Mouse (Mus musculus) forebrain, embryonic 13.5 days (tissue): ENCODE results near the gene Itgb2. TPM values are rescaled to one million over a fixed set of nuclear protein-coding genes. Genes with fewer than 3 reads are reported as not detected.
A peak's percentile ranks its signal among the peaks of the same experiment; 100 is the strongest.

Experiments used
- ATAC-seq: fragments of 200-750 bp; cut with Nextera tagmentation; 2 replicates; pipeline ENCODE4 v1.8.0; 2017
- H3K27ac ChIP-seq: fragments of 300-500 bp; sonication (generic); 2 replicates; pipeline ENCODE4 v1.5.1; 2015; ENCODE audit warnings: inconsistent platforms, mild to moderate bottlenecking, moderate library complexity
- H3K27me3 ChIP-seq: fragments of 300-500 bp; sonication (generic); 2 replicates; pipeline ENCODE4 v1.6.1; 2015; ENCODE audit warnings: mild to moderate bottlenecking, inconsistent platforms
- H3K36me3 ChIP-seq: fragments of 300-500 bp; sonication (generic); 2 replicates; pipeline ENCODE4 v1.6.1; 2015; ENCODE audit warnings: mild to moderate bottlenecking, inconsistent platforms; ENCODE audit not compliant: poor library complexity, severe bottlenecking
- H3K4me1 ChIP-seq: fragments of 300-500 bp; sonication (generic); 2 replicates; pipeline ENCODE4 v1.6.1; 2015; ENCODE audit warnings: inconsistent platforms
- H3K4me2 ChIP-seq: fragments of 300-500 bp; sonication (generic); 2 replicates; pipeline ENCODE4 v1.6.1; 2015; ENCODE audit warnings: inconsistent platforms, mild to moderate bottlenecking, moderate library complexity
- H3K4me3 ChIP-seq: fragments of 300-500 bp; sonication (generic); 2 replicates; pipeline ENCODE4 v1.5.1; 2015; ENCODE audit warnings: mild to moderate bottlenecking, inconsistent platforms
- H3K9ac ChIP-seq: fragments of 300-500 bp; sonication (generic); 2 replicates; pipeline ENCODE4 v1.6.1; 2015; ENCODE audit warnings: mild to moderate bottlenecking, inconsistent platforms
- H3K9me3 ChIP-seq: fragments of 300-500 bp; sonication (generic); replicated peaks from 2 replicates; pipeline ENCODE4 v1.6.1; 2016; ENCODE audit warnings: inconsistent platforms
- WGBS: fragments of 180-500 bp; shearing (Covaris S2); methylation state at CpG from one replicate; pipeline ENCODE4 v1.1.7; 2015; 5-methylcytosine and 5-hydroxymethylcytosine counted together
- polyA plus RNA-seq: library from polyadenylated mRNA; unstranded; fragments of >200 nt; fragmentation: Nextera tagmentation; extraction: Ambion mirVana; gene quantifications from 2 replicates; pipeline ENCODE4 v1.2.1, GENCODE M21; 2015

Gene Itgb2
- polyA plus RNA-seq, 1 experiment from 2014 or later: 0.34 TPM

DNA sequence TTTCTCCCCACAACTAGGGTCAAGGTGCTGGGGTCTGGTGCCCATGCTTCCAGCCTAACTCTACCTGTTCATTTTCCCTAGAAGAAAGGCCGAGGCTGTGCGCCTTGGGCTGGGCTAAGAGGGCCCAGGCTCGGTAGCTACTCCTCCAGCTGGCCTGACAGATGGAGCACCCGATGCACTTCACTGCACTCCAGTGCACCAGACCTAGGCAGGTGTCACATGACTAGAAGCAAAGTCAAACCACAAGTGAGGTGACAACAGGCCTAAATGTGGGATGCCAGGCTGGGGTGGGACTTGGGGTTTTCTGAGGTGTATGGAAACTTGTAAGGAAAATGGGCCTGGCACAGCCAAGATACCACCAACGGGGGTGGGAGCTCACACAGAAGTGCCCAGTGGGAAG is 23.5 kb upstream of the Itgb2 start:
- no peak overlapping the region for H3K4me3 ChIP-seq
- H3K4me2 ChIP-seq: no peak overlapping the region
- H3K4me1 ChIP-seq: peaks cover 5% of the 10 kb centered on the region; the same call in 1 of the 2 replicates
- no peaks in the 10 kb centered on the region for H3K27me3 ChIP-seq
- no peak for ATAC-seq
- no peak overlapping the region for H3K27ac ChIP-seq
- no peaks in the 10 kb centered on the region for H3K9me3 ChIP-seq
- peaks cover 85% of the 10 kb centered on the region for H3K36me3 ChIP-seq
- WGBS: 88% methylated on average over 5 of the region's 5 CpGs
- no peak overlapping the region for H3K9ac ChIP-seq

DNA sequence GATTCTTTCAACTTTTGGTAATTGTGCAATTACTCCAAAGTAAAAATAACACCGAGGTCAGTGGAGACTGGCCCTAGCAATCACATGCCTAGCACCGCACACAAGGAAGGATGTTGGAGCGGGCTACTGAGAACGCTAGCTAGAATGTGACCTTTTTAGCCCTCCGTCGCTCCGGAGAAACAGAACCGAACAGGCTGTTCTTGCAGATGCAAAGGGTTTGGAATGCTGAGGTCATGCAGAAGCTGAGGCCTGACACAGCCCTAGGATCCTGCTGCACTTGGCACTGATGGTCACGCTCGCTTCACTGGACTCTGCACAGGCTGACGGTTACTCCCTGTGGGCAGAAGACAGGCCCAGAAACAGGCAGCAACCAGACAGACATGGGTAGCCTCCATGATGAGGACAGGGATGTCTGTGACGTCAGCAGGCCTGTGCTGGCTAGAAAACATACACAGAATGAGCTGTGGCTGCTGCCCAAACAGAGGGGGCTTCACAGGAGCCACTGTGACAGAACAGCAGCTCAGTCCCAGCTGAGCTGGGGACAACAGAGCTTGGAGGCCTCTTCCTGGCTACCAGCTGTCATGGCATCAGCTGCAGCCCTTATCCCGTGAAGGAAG is 23.0 kb upstream of the Itgb2 start:
- no peaks in the 10 kb centered on the region for H3K9me3 ChIP-seq
- H3K36me3 ChIP-seq: peaks cover 85% of the 10 kb centered on the region
- no peak overlapping the region for H3K4me3 ChIP-seq
- no peak overlapping the region for H3K27ac ChIP-seq
- ATAC-seq: no peak
- H3K4me2 ChIP-seq: no peak overlapping the region
- H3K27me3 ChIP-seq: no peaks in the 10 kb centered on the region
- no peak overlapping the region for H3K9ac ChIP-seq
- peaks cover 5% of the 10 kb centered on the region; the same call in 1 of the 2 replicates for H3K4me1 ChIP-seq
- 92% methylated on average over 13 of the region's 13 CpGs for WGBS

DNA sequence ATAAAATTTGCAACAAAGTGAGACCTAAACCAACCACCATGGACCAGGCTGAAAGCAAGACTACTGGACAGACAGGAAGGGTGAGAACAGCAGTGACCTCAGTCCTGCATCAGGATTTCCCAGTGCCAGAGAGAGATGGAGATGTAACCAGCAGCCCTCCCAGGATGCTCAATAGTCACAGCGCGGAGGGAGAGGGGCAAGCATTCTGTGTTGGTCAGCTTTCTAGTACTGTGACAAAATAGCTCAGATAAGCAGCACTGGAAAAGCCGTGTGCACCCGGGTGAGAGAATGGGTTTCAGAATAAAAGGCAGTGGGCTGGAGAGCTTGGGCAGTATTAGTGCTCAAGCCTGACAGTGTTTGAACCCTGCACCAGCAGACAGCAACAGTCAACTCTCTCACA is 22.3 kb upstream of the Itgb2 start:
- Histone ChIP-seq H3K4me2 (no peak overlapping the region), H3K36me3 (peaks cover 86% of the 10 kb centered on the region), H3K4me1 (peaks cover 5% of the 10 kb centered on the region; the same call in 1 of the 2 replicates), H3K9ac (no peak overlapping the region), H3K27ac (no peak overlapping the region), H3K27me3 (no peaks in the 10 kb centered on the region), H3K4me3 (no peak overlapping the region), H3K9me3 (no peaks in the 10 kb centered on the region)
- WGBS: 93% methylated on average over 4 of the region's 4 CpGs
- no peak for ATAC-seq

DNA sequence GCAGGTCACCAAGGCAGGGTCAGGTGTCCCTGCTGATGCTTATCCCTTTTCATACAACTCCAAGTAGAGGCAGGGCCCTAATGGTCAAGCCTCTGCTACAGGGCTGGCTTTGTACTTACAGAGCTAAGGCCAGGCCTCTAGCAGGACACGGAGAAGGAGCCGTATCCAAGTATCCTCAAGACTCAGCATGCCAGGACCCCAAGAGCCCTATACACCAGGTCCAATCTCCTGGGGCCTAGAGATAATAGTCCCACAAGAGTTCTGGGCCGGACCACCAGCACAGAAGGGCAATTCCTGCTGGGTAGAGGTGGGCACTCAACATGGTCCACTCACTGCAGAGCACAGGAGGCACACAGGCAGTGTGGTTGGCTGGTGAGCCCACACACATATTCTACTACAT is 21.3 kb upstream of the Itgb2 start:
- Histone ChIP-seq H3K4me2 (no peak overlapping the region), H3K36me3 (peaks cover 86% of the 10 kb centered on the region), H3K4me1 (peaks cover 5% of the 10 kb centered on the region; the same call in 1 of the 2 replicates), H3K9ac (no peak overlapping the region), H3K27ac (no peak overlapping the region), H3K9me3 (no peaks in the 10 kb centered on the region), H3K27me3 (no peaks in the 10 kb centered on the region), H3K4me3 (no peak overlapping the region)
- ATAC-seq: no peak
- 96% methylated on average over 3 of the region's 3 CpGs for WGBS

DNA sequence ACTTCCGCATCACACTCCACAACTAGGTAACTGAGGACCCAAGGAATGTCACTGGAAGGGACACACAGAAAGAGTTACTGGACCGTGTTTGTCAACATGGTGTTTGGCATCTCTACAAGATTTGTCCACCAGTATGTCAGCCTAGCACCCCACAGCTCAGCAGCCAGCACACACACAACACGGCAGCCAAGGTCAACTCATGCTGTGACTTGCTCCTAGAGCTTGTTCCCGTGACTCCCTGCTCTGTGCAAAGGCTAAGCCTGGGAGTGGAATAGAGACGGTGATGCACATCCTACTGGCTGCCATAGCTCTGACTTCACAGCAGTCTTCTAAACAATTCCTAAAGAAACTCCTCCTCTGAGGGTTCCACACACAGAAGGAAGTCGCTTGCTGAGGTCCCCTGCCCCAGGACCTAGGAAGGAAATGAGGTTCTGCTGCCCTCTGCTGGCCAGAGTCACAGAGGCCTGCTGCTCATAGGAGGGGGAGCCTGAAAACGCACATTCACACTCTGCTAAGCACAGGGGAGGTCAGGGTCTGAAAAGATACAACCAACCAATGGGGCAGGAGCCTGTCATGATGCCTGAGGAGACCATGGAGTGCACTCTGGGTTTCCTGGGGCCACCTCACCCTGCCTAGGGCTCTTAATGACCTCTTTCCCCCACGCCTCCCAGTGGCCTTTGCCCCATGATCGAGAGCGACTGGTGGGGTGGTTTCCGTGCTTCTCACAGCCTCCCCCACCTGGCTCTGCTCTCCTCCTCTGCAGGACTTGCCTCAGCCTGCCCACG is 20.5 kb upstream of the Itgb2 start:
- peak; percentile 87 for ATAC-seq
- H3K9me3 ChIP-seq: no peaks in the 10 kb centered on the region
- H3K4me3 ChIP-seq: no peak overlapping the region
- H3K4me2 ChIP-seq: no peak overlapping the region
- H3K36me3 ChIP-seq: peaks cover 89% of the 10 kb centered on the region
- peaks cover 11% of the 10 kb centered on the region for H3K4me1 ChIP-seq
- H3K9ac ChIP-seq: no peak overlapping the region; the same call in 1 of the 2 replicates
- H3K27me3 ChIP-seq: no peaks in the 10 kb centered on the region
- WGBS: 47% methylated on average over 12 of the region's 12 CpGs
- no peak overlapping the region for H3K27ac ChIP-seq

DNA sequence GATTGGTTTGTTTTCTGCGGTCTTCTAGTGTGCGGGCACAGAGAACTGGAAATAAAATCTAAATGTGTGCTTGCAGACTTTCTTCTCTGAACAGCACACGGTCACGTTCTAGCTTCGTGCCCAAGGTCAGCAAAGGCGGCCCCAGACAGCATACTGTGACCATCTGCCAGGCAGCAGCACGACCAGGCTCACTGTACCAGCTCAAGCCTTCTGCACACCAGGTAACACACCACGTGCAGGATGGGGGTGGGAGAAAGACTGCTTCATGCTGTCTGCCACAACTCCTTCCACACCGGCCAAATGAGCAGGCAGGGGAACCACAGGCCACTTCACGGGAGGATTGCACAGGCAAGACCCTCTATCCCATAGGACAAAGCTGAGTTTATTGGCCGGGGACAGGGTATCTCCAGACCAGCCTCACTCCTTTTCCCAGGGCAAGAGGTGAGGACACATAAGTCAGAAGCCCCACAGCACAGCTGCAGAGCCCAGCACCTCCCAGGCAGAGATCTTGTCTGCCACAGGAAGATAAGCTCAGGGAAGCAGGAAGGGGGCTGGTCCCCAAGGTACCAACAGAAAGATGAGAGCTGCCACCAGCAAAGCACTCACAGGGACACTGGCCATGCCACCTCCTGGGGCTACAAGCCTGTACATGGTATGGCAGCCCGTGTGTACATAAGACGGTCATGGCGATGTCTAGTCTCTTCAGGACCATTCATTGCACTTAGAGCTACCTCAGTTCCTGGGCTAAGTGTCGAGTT is 19.6 kb upstream of the Itgb2 start:
- no peaks in the 10 kb centered on the region for H3K27me3 ChIP-seq
- no peak overlapping the region for H3K4me2 ChIP-seq
- no peak overlapping the region for H3K27ac ChIP-seq
- H3K9me3 ChIP-seq: no peaks in the 10 kb centered on the region
- peaks cover 17% of the 10 kb centered on the region for H3K4me1 ChIP-seq
- ATAC-seq: no peak
- H3K4me3 ChIP-seq: no peak overlapping the region
- peaks cover 84% of the 10 kb centered on the region for H3K36me3 ChIP-seq
- 84% methylated on average over 15 of the region's 15 CpGs for WGBS
- H3K9ac ChIP-seq: peak overlapping the region; percentile 8; the same call in 1 of the 2 replicates

DNA sequence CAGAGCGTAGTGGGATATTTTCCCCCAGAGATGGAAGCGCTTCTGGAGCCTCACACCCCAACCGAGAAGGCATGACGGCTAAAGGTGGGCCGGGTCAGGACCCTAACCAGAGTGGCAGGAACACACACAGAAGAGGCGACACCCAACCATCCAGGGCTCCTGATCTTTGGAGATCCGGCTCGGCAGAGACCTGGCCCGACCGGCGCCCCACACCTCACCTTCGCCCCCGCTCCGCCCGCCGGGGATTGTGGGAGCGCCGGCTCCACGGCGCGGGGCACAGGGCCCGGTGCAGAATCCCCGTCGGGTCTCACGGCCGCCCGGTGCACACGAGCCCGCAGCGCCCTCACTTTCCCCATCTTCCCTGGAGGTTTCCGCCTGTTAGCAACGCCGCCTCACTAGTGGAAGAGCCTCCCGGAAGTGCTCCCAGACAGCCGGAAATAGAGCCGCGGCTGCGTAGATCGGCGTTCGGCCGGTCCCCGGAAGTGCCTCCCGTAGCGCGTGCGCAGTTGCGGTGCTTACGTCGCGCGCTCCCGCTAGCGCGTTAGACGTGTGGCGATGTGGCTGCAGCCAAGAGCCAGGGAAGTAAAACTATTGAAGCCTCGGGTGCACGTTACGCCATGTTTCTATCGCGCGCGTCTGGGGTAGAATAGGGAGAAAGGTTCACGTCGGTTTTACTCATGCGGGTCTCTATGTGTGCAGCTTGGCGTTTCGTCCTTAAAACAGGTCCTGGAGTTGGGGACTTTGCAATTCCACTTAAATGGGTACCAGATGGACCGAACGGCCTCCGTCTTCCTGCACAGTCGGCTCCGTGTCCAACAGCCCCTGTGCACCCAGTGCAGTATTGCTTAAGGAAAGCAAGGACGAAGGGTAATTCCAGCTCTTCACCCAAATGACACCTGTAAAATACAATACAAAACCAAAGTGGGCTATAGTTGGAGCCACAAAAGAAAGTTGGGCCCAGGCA is 14.4 kb upstream of the Itgb2 start, which contains the start of gene Fam207a:
Gene Fam207a, minus strand, starts transcription at position 401 of the 964 bp plus-strand sequence.
- Histone ChIP-seq H3K27ac (peak within 1 kb of the TSS; percentile 73), H3K27me3 (no peaks in the 10 kb centered on the region), H3K36me3 (peaks cover 38% of the 10 kb centered on the region), H3K4me3 (peak within 1 kb of the TSS; percentile 94), H3K9me3 (no peaks in the 10 kb centered on the region), H3K4me1 (peaks cover 21% of the 10 kb centered on the region), H3K9ac (peak within 1 kb of the TSS; percentile 91), H3K4me2 (peak within 1 kb of the TSS; percentile 89)
- WGBS: 1% methylated on average over 75 of the region's 75 CpGs
- peak; percentile 97 for ATAC-seq

DNA sequence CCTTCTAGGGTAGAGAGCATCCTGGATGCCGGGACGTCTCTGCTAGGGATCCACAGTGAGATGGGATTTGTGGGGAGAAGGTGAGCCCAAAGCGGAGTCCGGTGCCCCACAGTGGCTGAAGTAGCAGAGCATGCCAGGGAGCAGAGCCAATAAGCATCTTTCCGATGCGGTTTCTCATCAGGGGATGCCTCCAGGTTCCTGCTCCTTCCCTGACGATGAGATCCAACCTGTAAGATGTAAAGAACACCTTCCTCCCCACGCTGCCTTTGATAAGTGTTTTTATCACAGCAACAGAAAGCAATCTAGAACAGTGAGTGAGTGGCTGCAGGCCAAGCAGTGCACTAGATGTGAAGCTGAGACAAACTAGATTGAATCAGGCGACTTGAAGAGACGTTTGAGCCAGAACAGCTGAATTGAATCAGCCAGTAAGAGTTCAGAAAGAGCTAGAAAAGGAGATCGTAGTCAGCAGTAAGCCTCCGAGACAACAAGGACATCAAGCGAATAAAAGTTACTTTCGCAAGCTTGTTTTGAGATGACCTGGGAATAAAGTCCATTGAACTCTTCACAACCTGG is 13.6 kb upstream of the Itgb2 start:
- 43% methylated on average over 14 of the region's 14 CpGs for WGBS
- ATAC-seq: no peak
- peaks cover 21% of the 10 kb centered on the region for H3K4me1 ChIP-seq
- peak overlapping the region; percentile 89 for H3K4me2 ChIP-seq
- H3K27me3 ChIP-seq: no peaks in the 10 kb centered on the region
- H3K4me3 ChIP-seq: peak overlapping the region; percentile 94
- H3K9me3 ChIP-seq: no peaks in the 10 kb centered on the region
- peak overlapping the region; percentile 31; the same call in 1 of the 2 replicates for H3K27ac ChIP-seq
- peak overlapping the region; percentile 91 for H3K9ac ChIP-seq
- H3K36me3 ChIP-seq: peaks cover 30% of the 10 kb centered on the region

DNA sequence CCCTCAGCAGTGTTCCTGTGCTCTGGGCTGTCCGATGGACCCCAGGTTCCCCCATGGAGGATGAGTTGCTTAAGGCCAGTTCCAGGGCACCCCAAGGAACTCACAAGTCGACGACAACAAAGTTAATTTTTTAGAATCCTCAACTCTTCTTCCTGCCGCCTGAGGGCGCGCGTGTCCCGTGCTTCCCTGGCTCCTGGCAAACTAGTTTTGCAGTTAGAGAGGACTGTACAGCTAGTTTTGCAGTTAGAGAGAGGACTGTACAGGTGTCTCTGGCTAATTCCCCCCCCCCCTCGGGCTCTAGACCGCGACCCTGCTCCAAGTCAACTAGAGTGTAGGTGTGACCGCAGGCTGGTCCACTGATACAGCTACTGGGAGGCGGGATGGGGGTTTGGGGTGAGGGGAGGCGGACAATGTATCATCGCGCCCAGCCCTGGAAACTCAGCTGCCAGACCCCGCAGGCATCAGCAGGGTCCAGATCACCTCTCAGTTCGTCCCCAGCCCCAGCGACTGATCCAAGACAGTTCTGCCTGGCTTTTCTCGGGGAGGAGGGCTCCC is 12.9 kb upstream of the Itgb2 start:
- 20% methylated on average over 20 of the region's 20 CpGs for WGBS
- H3K27ac ChIP-seq: no peak overlapping the region
- peak; percentile 17; the same call in 1 of the 2 replicates for ATAC-seq
- peaks cover 23% of the 10 kb centered on the region for H3K36me3 ChIP-seq
- H3K27me3 ChIP-seq: no peaks in the 10 kb centered on the region
- peaks cover 23% of the 10 kb centered on the region for H3K4me1 ChIP-seq
- peak overlapping the region; percentile 89; the same call in 1 of the 2 replicates for H3K4me2 ChIP-seq
- no peak overlapping the region for H3K4me3 ChIP-seq
- no peak overlapping the region for H3K9ac ChIP-seq
- no peaks in the 10 kb centered on the region for H3K9me3 ChIP-seq

DNA sequence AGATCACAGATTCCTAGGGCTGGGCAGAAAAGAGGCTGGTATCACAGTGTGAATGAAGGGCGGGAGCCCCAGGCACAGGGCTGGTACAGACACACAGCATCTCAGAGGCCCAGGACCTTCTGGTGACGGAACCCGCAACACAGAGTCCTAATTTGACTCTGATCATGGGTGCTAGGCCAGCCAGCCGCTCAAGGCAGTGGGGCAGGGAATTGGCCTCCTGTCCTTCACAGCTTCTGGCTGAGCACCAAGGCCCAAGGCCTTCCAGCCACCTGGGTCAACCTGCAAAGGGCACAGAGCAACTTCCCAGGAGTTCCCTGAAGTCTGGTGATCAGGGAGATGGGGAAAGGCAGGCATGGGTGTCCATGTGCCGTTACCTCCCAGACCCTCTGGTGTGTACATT is 12.3 kb upstream of the Itgb2 start:
- no peak overlapping the region for H3K9ac ChIP-seq
- H3K4me1 ChIP-seq: peaks cover 29% of the 10 kb centered on the region
- no peak overlapping the region for H3K27ac ChIP-seq
- peaks cover 16% of the 10 kb centered on the region for H3K36me3 ChIP-seq
- no peaks in the 10 kb centered on the region for H3K9me3 ChIP-seq
- no peak overlapping the region for H3K4me3 ChIP-seq
- no peaks in the 10 kb centered on the region for H3K27me3 ChIP-seq
- 93% methylated on average over 5 of the region's 5 CpGs for WGBS
- no peak overlapping the region for H3K4me2 ChIP-seq
- ATAC-seq: no peak

DNA sequence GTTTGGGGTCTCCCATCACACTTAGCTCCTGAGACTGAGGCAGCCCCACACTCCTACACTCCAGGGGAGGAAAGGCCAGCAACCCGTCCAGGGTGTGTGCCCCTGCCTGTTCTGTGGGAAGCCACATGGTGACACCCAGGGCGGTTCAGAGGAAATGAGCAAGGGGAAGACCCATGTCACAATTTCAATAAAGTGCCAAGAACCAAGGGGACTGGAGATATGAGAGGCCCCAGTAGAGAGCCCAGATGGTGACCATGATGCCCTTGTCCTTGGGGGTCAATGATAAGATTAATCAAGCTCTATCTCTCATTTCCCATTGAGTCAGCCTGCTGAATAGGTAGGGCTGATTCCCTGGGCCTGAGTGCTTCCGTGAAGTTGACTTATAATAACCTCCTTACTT is 10.9 kb upstream of the Itgb2 start:
- no peak for ATAC-seq
- Histone ChIP-seq H3K4me3 (no peak overlapping the region), H3K9ac (no peak overlapping the region), H3K9me3 (no peaks in the 10 kb centered on the region), H3K4me2 (no peak overlapping the region), H3K36me3 (peaks cover 3% of the 10 kb centered on the region; the same call in 1 of the 2 replicates), H3K27me3 (no peaks in the 10 kb centered on the region), H3K4me1 (peaks cover 27% of the 10 kb centered on the region), H3K27ac (no peak overlapping the region)
- WGBS: 88% methylated on average over 3 of the region's 3 CpGs
